Mouse (Mus musculus): ENCODE measurements around the gene Poc1b.

GRCm38 (mm10) chr10:99241829-99242711 lies 135.2 kb downstream of the Poc1b start:
- no peak for TF ChIP-seq CTCF (IDR thresholded peaks at IDR 0.05; ENCODE audit: extremely low read depth, insufficient read depth, insufficient read length, insufficient replicate concordance)
- TF ChIP-seq POLR2A (IDR thresholded peaks at IDR 0.05; ENCODE audit: low read depth, low read length), result no peak
